Mouse (Mus musculus) G1E (cell line): ENCODE results near the gene Atp11a.

Experiments used
- CTCF ChIP-seq: IDR thresholded peaks from 2 replicates; pipeline ENCODE4 v1.5.1; 2012; ENCODE audit warnings: low read depth, low read length, inconsistent platforms, mixed read lengths
- POLR2AphosphoS5 ChIP-seq: IDR thresholded peaks from 2 replicates; pipeline ENCODE4 v1.6.1; 2012; ENCODE audit warnings: low read depth, low read length, inconsistent platforms; ENCODE audit not compliant: insufficient replicate concordance

DNA sequence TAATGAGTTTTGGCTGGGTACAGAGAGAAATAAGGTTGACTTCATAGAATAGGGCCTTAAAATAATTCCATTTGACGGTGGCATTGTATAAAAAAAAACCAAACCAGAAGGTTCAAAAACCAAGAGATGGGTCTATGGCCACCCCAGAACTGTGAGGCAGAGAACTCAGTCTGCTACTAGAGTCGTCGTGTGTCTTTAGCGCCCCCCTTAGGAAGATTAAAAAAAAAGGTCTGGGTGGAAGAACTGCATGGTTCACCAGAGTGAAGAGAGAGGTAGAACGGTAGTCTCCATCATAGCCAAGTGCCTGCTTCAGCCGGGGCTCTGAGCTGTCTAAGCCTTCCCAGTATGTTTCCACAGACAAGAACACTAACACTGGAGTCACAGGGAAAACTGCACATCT, 54.4 kb downstream of the Atp11a start:
- TF ChIP-seq CTCF (no peak), POLR2AphosphoS5 (no peak)
